Mouse (Mus musculus) MEL (cell line): ENCODE measurements around the gene Slc12a8.

Experiments used
- CTCF ChIP-seq, 3 experiments: IDR thresholded peaks in 2 of 3; conservative IDR thresholded peaks in 1 of 3; 2 replicates each; pipeline ENCODE4 v1.5.1; 2011 to 2012; ENCODE audit warnings: low read length in 3 of 3, low read depth in 2 of 3, mild to moderate bottlenecking in 2 of 3, improper control_type of control experiment in 1 of 3, inconsistent platforms in 1 of 3, mixed read lengths in 1 of 3, moderate library complexity in 1 of 3; ENCODE audit not compliant: control insufficient read depth in 1 of 3, insufficient read depth in 1 of 3, poor library complexity in 1 of 3, severe bottlenecking in 1 of 3
- ETS1 ChIP-seq: IDR thresholded peaks from 2 replicates; pipeline ENCODE4 v1.6.1; 2012; ENCODE audit warnings: low read depth, mild to moderate bottlenecking, inconsistent platforms, low read length, improper control_type of control experiment, moderate library complexity
- GATA1 ChIP-seq: IDR thresholded peaks from 2 replicates; pipeline ENCODE4 v1.6.1; 2011; ENCODE audit warnings: low read depth, low read length, improper control_type of control experiment
- HCFC1 ChIP-seq: IDR thresholded peaks from 2 replicates; pipeline ENCODE4 v1.6.1; 2012; ENCODE audit warnings: low read depth, mild to moderate bottlenecking, inconsistent platforms, low read length, improper control_type of control experiment, moderate library complexity
- NRF1 ChIP-seq: IDR thresholded peaks from 2 replicates; pipeline ENCODE4 v1.6.1; 2014; ENCODE audit warnings: low read depth, mild to moderate bottlenecking, inconsistent platforms, low read length, improper control_type of control experiment, moderate library complexity; ENCODE audit not compliant: poor library complexity, insufficient read depth, severe bottlenecking
- POLR2A ChIP-seq, 2 experiments: IDR thresholded peaks; 2 replicates each; pipeline ENCODE4 v1.6.1; 2011 to 2012; ENCODE audit warnings: low read length in 2 of 2, mild to moderate bottlenecking in 2 of 2, control low read depth in 1 of 2, improper control_type of control experiment in 1 of 2, low read depth in 1 of 2, moderate library complexity in 1 of 2; ENCODE audit not compliant: control insufficient read depth in 1 of 2, insufficient read depth in 1 of 2, poor library complexity in 1 of 2
- POLR2AphosphoS2 ChIP-seq: IDR thresholded peaks from 2 replicates; pipeline ENCODE4 v1.6.1; 2011; ENCODE audit warnings: low read length, improper control_type of control experiment
- SMC3 ChIP-seq: IDR thresholded peaks from 2 replicates; pipeline ENCODE4 v1.6.1; 2011; ENCODE audit warnings: low read depth, low read length, improper control_type of control experiment
- TAL1 ChIP-seq: IDR thresholded peaks from 2 replicates; pipeline ENCODE4 v1.6.1; 2012; ENCODE audit warnings: mild to moderate bottlenecking, inconsistent platforms, low read length, moderate library complexity, mixed read lengths
- ZC3H11A ChIP-seq: IDR thresholded peaks from 2 replicates; pipeline ENCODE4 v1.6.1; 2012; ENCODE audit warnings: low read depth, mild to moderate bottlenecking, inconsistent platforms, low read length, improper control_type of control experiment

DNA sequence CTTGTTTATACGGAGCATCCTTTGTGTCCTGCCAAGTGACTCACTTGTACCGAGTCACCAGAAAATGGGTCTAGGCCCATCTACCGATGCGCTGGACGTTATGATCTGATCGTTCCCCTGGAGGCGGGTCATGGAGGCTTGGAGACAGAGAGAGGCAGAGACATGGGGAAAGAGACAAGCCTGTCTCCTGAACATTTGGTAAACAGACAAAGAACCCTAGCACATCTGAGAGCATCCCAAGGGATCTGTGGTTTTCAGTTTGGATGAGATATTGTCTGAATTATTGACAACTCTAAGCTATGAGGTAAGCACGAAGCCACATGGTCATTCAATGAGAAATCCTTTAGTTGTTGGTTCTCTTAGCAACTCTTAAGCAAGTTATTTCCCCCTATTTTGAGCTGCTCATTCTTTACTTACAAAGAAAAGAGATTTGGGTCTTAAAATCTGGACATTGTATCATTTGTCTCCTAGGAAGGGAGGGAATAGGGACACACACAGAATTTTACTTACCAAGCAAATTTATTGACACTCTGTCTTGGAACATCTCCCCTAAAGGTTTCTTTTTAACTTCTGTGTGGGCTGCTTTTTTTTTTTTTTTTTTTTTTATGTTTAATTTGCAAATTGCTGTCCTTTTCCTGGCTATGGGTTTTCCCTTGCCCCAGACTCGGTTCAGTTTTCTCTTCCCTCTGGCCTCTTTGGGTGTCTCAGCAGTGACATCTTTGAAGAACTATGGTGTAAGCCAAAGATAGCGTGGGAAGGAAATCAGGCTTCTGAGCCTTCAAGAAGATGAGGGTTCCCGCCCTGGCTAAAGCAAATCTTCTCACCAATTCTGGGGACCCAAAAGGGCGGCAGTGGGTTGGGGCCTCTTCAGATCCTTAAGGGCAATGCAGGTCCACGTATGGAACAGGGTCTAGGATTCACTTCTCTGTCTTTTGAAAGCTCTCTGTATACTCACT, 166.4 kb downstream of the Slc12a8 start:
- no peak for TF ChIP-seq TAL1
- no peak for TF ChIP-seq POLR2A (IDR thresholded peaks at IDR 0.05; ENCODE audit: control insufficient read depth in 1 of 2, insufficient read depth in 1 of 2, low read depth in 1 of 2, low read length in 2 of 2, poor library complexity in 1 of 2)
- no peak for TF ChIP-seq GATA1
- no peak for TF ChIP-seq HCFC1
- TF ChIP-seq POLR2AphosphoS2: no peak
- no peak for TF ChIP-seq CTCF (IDR thresholded peaks at IDR 0.05 in 2 of 3, conservative IDR thresholded peaks at IDR 0.05 in 1 of 3; ENCODE audit: control insufficient read depth in 1 of 3, insufficient read depth in 1 of 3, low read depth in 2 of 3, low read length in 3 of 3, poor library complexity in 1 of 3, severe bottlenecking in 1 of 3)
- no peak for TF ChIP-seq ETS1
- TF ChIP-seq NRF1: no peak
- no peak for TF ChIP-seq ZC3H11A
- TF ChIP-seq SMC3: no peak
